Mouse (Mus musculus): ENCODE results near the gene Pafah1b2. TPM values are rescaled to one million over a fixed set of nuclear protein-coding genes. Genes with fewer than 3 reads are reported as not detected.
A peak's percentile ranks its signal among the peaks of the same experiment; 100 is the strongest.

The Pafah1b2 gene
- 118 and 125 TPM in 2 replicates for polyA plus RNA-seq (2016; fragmentation: Nextera tagmentation; extraction: Ambion mirVana)

DNA sequence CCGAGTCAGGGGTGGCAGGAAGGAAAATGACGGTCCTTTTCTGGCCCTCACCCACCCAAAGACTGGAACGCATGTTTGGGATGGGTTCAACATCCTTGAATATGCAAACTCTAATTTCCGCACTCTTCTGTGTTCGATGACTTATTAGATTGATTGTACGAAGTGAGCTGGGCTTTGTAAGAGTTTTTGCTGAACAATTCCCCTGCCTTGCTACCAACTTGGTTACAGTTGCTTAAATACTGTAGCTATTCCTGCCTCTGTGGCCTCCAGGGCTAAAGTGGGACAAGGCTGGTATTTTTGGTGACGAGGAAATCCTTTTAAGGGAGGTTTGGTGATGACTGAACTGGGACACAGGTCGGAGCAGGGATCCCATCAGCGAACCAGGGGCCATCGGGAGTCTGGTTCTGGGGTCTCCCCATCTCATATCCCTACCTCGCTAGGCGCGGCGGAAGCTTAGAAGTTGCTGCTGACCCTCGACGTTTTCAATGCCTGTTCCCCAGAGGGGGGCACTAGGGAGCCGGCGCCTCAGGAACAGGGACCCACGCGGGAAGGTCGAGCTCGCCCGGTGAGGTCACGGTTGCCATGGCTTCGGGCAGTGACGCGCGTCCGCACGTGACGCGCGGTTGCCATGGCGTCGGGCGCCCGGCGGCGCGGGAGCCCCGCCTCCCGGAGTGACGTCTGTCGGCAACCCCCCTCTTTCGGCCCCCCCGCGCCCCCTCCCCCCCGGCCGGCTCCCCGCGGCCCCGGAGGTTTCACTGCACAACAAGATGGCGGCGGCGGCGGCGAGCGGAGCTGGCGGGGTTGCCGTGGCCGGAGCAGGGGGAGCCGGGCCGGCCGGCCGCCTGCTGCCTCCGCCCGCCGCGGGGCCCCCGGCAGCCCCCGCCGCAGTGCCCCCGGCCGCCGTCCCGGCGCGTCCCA is at the start of gene Pafah1b2, which contains the start of gene Sik3:
Gene Pafah1b2, minus strand, starts transcription at position 600 of the 918 bp plus-strand sequence.
Gene Sik3, plus strand, starts transcription at position 730 of the 918 bp plus-strand sequence.
- 3% methylated on average over 63 of the region's 78 CpGs for WGBS (ENCODE audit: insufficient replicate concordance)
- H3K27ac ChIP-seq = peak within 1 kb of the TSS; percentile 86
- peak; percentile 79 for ATAC-seq
- H3K4me2 ChIP-seq = peak within 1 kb of the TSS; percentile 95
- H3K9ac ChIP-seq = peak within 1 kb of the TSS; percentile 93
- peak within 1 kb of the TSS; percentile 98 for H3K4me3 ChIP-seq
- H3K4me1 ChIP-seq = peaks cover 78% of the 10 kb centered on the region
- no peaks in the 10 kb centered on the region for H3K9me3 ChIP-seq (replicated peaks)
- H3K27me3 ChIP-seq (replicated peaks) = no peaks in the 10 kb centered on the region
- H3K36me3 ChIP-seq = no peaks in the 10 kb centered on the region

DNA sequence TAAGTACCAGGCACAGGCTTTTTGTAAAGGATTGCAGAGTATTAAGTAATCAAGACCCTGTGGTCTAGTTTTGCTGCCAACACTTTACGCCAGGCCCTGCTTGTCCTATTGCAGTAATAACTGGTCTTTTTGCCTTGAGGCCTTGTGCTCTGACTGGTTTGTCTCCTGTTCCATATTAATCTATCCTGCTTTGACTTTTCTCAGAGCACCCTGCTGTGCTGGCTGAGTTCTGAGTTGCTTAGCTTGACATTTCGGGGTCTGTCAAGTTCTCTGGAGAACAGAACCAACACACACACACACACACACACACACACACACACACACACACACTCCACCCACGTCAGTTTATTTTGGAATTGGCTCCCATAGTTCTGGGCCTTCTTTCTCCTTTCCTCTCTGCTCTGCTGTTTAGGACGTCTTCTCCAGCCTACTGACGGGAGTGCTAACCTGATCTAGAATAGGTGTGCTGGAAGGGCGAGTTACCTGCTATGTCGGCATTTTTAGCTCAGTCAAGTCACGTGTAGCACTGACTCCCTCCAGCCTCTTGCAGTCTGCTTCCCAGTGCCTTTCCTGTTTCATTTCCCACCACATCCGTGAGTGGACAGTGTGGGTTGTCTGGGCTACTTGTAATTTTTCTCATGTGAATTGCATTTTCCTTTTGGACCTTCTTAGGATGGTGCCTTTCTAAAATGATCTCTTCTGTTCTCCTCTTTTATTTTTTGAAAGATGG is 49.4 kb upstream of the Pafah1b2 start:
- WGBS (ENCODE audit: insufficient replicate concordance) = 67% methylated on average over 9 of the region's 9 CpGs
- Histone ChIP-seq H3K9me3 (replicated peaks) (no peaks in the 10 kb centered on the region), H3K27ac (no peak overlapping the region), H3K9ac (no peak overlapping the region), H3K27me3 (replicated peaks) (no peaks in the 10 kb centered on the region), H3K4me2 (no peak overlapping the region), H3K4me3 (no peak overlapping the region), H3K36me3 (no peaks in the 10 kb centered on the region), H3K4me1 (peaks cover 30% of the 10 kb centered on the region)
- ATAC-seq = no peak

DNA sequence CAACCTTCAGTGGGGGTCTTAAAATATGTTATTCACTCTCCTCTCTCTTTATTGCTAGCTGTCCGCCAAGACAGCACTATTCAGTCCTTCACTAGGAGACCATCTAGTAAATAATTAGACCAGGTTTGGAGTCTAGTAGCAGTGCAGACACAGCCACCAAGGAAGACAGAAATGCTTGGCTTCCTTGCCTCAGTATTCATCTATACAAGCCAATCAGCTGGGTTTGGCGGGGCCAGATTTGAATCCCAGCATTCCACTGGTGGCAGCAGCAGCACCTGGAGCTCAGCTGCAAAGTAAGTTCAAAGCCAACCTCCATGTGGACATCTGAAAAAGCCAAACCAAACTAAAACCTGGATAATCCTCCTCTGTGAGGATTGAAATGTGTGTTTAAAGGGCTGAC is 47.8 kb upstream of the Pafah1b2 start:
- ATAC-seq = no peak
- Histone ChIP-seq H3K27me3 (replicated peaks) (no peaks in the 10 kb centered on the region), H3K4me2 (no peak overlapping the region), H3K9ac (no peak overlapping the region), H3K4me3 (no peak overlapping the region), H3K4me1 (peaks cover 17% of the 10 kb centered on the region), H3K36me3 (no peaks in the 10 kb centered on the region), H3K9me3 (replicated peaks) (no peaks in the 10 kb centered on the region), H3K27ac (no peak overlapping the region)
- WGBS (ENCODE audit: insufficient replicate concordance) = 82% methylated on average over 2 of the region's 2 CpGs

DNA sequence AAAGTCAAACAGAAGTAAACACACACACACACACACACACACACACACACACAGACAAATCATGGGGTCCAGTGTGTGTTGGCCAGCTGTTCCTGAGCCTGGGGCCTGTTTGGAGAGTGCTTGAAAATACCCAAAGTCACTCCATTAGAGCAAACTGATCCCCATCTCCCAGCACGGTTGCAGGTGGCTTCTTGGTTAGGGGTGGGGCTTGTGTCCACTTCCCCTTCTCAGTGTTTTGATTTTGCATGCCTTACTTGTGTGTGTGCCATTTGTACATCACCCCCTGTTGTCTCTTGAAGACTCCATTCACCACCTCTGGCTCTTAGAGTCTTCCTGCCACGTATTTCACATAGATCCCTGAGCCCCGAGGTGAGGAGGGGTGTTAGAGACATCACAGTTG is 45.6 kb upstream of the Pafah1b2 start:
- H3K9ac ChIP-seq = no peak overlapping the region
- no peaks in the 10 kb centered on the region for H3K27me3 ChIP-seq (replicated peaks)
- no peak overlapping the region for H3K4me2 ChIP-seq
- no peak overlapping the region for H3K27ac ChIP-seq
- H3K9me3 ChIP-seq (replicated peaks) = no peaks in the 10 kb centered on the region
- H3K4me1 ChIP-seq = peaks cover 21% of the 10 kb centered on the region; the same call in 1 of the 2 replicates
- H3K4me3 ChIP-seq = no peak overlapping the region
- no peak for ATAC-seq
- WGBS (ENCODE audit: insufficient replicate concordance) = 55% methylated on average over 3 of the region's 3 CpGs
- no peaks in the 10 kb centered on the region for H3K36me3 ChIP-seq

DNA sequence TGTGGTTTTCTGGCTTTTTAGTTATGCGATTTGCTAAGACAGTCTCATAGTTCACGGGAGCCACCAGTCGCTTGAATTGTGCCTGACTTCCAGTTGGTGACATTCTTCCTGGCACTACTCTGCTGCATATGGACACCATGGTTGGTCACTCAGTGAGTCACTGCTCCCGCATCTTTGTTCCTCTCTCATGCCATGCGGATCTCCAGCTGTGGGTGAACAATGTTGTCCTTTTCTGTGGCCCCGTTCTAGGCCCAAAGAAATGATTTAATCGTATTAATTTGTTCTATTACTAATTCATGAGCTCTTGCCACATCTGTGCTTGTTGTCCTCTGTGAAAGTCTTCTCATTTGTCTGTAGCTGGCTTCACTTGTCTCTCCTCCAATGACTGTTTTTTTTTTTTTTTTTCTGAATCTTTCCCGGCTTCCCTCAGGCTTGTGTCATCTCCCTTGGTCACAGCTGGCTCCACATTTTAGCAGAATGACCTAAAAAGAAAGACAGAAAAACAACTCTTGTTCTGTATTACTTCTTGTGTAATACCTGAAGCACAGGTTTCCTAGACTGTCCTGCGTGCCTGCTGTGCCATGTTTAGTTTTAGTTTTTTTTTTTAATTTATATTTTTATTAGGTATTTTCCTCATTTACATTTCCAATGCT is 40.6 kb upstream of the Pafah1b2 start:
- Histone ChIP-seq H3K9me3 (replicated peaks) (no peaks in the 10 kb centered on the region), H3K4me1 (peaks cover 41% of the 10 kb centered on the region), H3K27ac (no peak overlapping the region), H3K9ac (no peak overlapping the region), H3K4me3 (no peak overlapping the region), H3K36me3 (no peaks in the 10 kb centered on the region), H3K27me3 (replicated peaks) (no peaks in the 10 kb centered on the region), H3K4me2 (no peak overlapping the region)
- 83% methylated on average over 9 of the region's 9 CpGs for WGBS (ENCODE audit: insufficient replicate concordance)
- ATAC-seq = no peak

DNA sequence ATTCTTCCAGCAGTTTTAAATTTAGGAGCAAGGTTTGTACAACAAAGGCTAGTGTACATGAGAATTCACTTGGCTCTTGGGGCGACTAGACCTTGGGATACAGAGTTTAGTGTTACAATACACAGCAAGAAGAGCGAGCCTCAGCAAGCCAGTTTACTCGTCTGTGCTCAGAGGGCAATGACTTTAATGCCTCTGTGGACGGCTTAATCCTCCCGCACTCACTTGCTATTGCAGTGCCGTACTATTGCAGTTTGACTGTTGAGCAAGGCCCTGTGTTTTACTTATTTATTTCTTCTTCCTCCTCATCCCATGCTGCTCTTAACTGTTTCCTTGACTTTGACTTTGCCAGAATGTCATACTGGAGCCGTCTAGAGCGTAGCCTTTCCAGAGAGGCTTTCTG is 37.7 kb upstream of the Pafah1b2 start:
- Histone ChIP-seq H3K36me3 (no peaks in the 10 kb centered on the region), H3K9me3 (replicated peaks) (no peaks in the 10 kb centered on the region), H3K27ac (no peak overlapping the region), H3K4me3 (no peak overlapping the region), H3K4me2 (no peak overlapping the region), H3K27me3 (replicated peaks) (no peaks in the 10 kb centered on the region), H3K4me1 (peaks cover 41% of the 10 kb centered on the region), H3K9ac (no peak overlapping the region)
- no peak for ATAC-seq
- 76% methylated on average over 8 of the region's 8 CpGs for WGBS (ENCODE audit: insufficient replicate concordance)

DNA sequence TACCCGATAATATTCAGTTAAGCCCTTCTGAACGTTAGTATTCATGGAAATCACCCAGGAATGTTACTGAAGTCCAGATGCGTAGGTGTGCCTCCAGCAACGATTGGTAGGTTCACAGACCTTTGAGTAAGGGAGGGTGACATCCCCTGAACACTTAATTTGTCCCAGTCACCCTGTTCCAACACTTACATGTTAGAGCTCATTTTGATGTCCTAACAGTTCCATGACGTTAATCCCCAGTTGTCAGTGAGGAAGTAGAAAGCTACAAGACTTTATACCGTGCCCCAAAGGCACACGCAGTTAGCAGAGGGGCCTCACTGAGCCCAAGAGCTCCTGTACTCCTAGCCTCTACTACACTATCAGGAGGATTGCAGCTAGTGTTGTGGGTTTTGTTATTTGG is 37.0 kb upstream of the Pafah1b2 start:
- Histone ChIP-seq H3K4me3 (no peak overlapping the region), H3K9ac (no peak overlapping the region), H3K4me1 (peaks cover 40% of the 10 kb centered on the region), H3K4me2 (no peak overlapping the region), H3K27me3 (replicated peaks) (no peaks in the 10 kb centered on the region), H3K27ac (no peak overlapping the region), H3K36me3 (no peaks in the 10 kb centered on the region), H3K9me3 (replicated peaks) (no peaks in the 10 kb centered on the region)
- ATAC-seq = no peak
- 50% methylated on average over 7 of the region's 7 CpGs for WGBS (ENCODE audit: insufficient replicate concordance)

DNA sequence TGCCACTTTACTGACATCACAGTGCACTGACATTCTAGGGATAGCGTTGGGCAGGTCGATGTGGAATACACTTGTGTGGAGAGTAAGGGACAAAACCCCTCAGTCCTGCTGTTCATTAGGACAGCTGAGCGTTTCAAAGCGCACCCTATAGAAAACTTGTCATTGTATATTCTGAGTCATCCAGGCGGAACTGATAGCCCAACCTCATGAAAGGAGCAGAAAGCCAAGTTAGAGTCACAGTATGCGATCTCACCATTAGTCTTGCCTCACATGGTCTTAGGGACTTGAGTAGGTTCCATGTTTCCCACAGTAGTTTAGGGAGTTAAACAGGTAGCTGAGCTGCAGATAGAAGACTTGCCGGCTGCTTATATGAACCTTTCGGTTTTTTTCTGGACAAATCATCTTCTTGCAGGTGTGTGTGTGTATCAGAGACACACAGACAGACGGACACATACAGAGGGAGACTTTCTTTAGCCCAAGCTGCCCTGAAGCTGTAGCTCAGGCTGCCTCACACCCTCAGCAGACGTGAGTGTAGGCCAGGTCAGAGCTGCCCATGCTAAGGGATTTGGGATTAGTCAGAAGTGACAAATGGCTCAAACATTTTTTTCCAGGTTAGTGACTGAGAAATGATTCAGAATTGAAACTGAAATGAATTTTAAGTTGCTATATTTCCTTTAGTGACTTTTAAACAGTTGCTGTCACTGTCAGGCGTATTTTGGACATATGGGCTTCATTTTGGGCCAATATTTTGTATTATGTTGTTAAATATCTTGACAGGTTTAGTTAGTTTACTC is 34.4 kb upstream of the Pafah1b2 start:
- WGBS (ENCODE audit: insufficient replicate concordance) = 76% methylated on average over 11 of the region's 11 CpGs
- no peak for ATAC-seq
- Histone ChIP-seq H3K27me3 (replicated peaks) (no peaks in the 10 kb centered on the region), H3K4me2 (no peak overlapping the region), H3K4me3 (no peak overlapping the region), H3K27ac (no peak overlapping the region), H3K4me1 (peaks cover 34% of the 10 kb centered on the region), H3K36me3 (no peaks in the 10 kb centered on the region), H3K9me3 (replicated peaks) (no peaks in the 10 kb centered on the region), H3K9ac (no peak overlapping the region)

DNA sequence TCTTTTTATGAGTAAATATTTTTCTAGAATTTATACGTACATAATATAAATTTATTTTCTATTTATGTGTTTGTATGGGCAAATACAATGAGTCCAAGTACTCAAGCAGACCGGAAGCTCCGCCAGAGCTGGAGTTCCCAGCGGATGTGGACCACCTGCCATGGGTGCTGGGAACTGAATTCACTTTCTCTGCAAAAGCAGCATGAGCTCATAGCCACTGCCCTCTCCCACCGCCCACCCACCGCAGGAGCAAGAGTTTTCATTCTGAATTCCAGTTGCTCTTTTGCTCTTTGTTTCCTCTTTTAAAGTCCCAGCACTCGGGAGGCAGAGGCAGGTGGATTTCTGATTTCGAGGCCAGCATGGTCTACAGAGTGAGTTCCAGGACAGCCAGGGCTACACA is 31.1 kb upstream of the Pafah1b2 start:
- Histone ChIP-seq H3K9ac (no peak overlapping the region), H3K4me1 (peaks cover 5% of the 10 kb centered on the region; the same call in 1 of the 2 replicates), H3K27me3 (replicated peaks) (no peaks in the 10 kb centered on the region), H3K27ac (no peak overlapping the region), H3K4me2 (no peak overlapping the region), H3K9me3 (replicated peaks) (no peaks in the 10 kb centered on the region), H3K4me3 (no peak overlapping the region), H3K36me3 (peaks cover 8% of the 10 kb centered on the region; the same call in 1 of the 2 replicates)
- ATAC-seq = no peak
- 79% methylated on average over 8 of the region's 8 CpGs for WGBS (ENCODE audit: insufficient replicate concordance)

DNA sequence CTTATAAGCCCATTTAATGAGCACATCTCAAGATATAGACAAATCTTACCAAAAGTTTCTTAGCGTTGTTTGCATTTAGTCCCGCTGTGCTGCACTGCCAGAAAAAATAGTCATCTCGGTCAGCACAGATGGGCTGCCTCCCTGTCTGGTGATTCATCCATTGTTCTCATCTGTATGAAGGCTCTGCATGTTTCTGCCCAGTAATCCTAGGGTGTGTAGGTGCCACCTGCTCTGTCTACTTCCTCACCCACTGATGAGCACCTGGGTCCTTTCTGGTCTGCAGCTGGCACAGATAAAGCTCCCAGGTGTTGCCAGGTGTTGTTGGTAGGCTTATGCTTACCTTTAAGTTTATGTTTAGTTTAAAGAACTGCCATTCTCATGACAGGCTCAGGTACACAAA is 29.9 kb upstream of the Pafah1b2 start:
- WGBS (ENCODE audit: insufficient replicate concordance) = 87% methylated on average over 3 of the region's 3 CpGs
- Histone ChIP-seq H3K9ac (no peak overlapping the region), H3K27ac (no peak overlapping the region), H3K4me1 (no peaks in the 10 kb centered on the region; the same call in 1 of the 2 replicates), H3K9me3 (replicated peaks) (no peaks in the 10 kb centered on the region), H3K4me2 (no peak overlapping the region), H3K36me3 (peaks cover 8% of the 10 kb centered on the region; the same call in 1 of the 2 replicates), H3K27me3 (replicated peaks) (no peaks in the 10 kb centered on the region), H3K4me3 (no peak overlapping the region)
- ATAC-seq = no peak

DNA sequence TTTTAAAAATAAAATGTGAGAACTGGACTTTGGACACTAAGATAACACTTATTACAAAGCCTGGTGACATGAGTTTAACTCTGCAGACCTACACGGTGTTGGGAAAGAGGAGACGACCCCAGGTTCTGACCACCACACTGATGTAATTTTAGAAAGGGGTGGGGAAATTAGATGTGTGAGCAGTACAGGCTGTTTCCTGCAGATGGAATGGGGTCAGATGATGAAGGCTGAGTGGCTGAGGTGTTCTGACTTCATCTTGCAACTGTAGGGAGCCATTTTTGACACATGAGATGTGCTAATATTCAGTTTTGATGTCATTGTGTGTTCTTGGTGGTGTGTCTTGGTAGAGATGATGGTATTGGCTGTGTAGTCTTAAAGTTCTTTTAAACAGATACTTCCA is 28.7 kb upstream of the Pafah1b2 start:
- ATAC-seq = no peak

More for the DNA sequence above, 28.7 kb upstream of the Pafah1b2 start:
- H3K27ac ChIP-seq = no peak overlapping the region
- H3K4me3 ChIP-seq = no peak overlapping the region
- H3K9ac ChIP-seq = no peak overlapping the region
- H3K9me3 ChIP-seq (replicated peaks) = no peaks in the 10 kb centered on the region
- H3K36me3 ChIP-seq = peaks cover 8% of the 10 kb centered on the region; the same call in 1 of the 2 replicates
- no peaks in the 10 kb centered on the region for H3K27me3 ChIP-seq (replicated peaks)
- no peak overlapping the region for H3K4me2 ChIP-seq
- no peaks in the 10 kb centered on the region for H3K4me1 ChIP-seq
- 51% methylated on average over 2 of the region's 2 CpGs for WGBS (ENCODE audit: insufficient replicate concordance)

Data from liver, embryonic 12.5 days (tissue).